Mouse (Mus musculus): Measurements from ENCODE around the gene Xlr3c. TPM values are rescaled to one million over a fixed set of nuclear protein-coding genes. Genes with fewer than 3 reads are reported as not detected.
"Not testable (repeated sequence)": the region's sequence is repeated elsewhere in the genome, so short reads cannot be mapped to it uniquely, and the experiment has no call there.

Xlr3c gene
- total and polyA plus RNA-seq, 2 experiments from 2014 or later = 0.12 TPM; not detected in 1

DNA sequence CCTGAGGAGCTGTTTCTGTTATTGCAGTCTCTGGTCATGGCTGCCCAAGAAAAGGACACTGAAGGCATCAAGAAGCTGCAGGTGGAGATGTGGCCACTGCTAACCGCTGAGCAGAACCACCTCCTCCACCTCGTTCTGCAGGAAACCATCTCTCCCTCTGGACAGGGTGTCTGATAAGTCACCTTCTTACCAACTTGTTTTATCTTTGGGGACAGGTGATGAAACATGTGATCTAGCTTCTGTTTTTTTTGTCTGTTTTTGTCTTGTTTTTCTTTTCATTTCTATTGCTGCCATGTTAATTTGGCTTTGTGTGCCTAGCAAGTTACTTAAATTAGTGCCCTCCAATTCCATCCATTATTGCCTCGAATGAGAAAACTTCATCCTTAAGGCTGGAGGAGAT, 35.9 kb downstream of the Xlr3c start:
- ATAC-seq (ENCODE audit: low FRiP score) = no peak
- no peaks in the 10 kb centered on the region for H3K9me3 ChIP-seq (ENCODE audit: low read length)
- peak overlapping the region; percentile 54 for H3K4me2 ChIP-seq (ENCODE audit: low read depth, low read length, poor library complexity, severe bottlenecking)
- peak overlapping the region; percentile 69 for H3K9ac ChIP-seq (replicated peaks; ENCODE audit: low read length, poor library complexity, severe bottlenecking)
- H3K4me3 ChIP-seq (ENCODE audit: low read depth, low read length) = peak overlapping the region; percentile 61
- no peaks in the 10 kb centered on the region for H3K27me3 ChIP-seq (ENCODE audit: insufficient read depth, low read length)
- peak overlapping the region; percentile 89 for H3K27ac ChIP-seq (ENCODE audit: low read depth, low read length)
- TF ChIP-seq CTCF (IDR thresholded peaks at IDR 0.05) = no peak
- DNase-seq (ENCODE audit: low spot score) = no peak
- H3K4me1 ChIP-seq (ENCODE audit: insufficient read depth, low read length) = no peaks in the 10 kb centered on the region
- H3K36me3 ChIP-seq (ENCODE audit: insufficient read depth, low read length) = no peaks in the 10 kb centered on the region
- 24% methylated on average over 3 of the region's 3 CpGs for WGBS

DNA sequence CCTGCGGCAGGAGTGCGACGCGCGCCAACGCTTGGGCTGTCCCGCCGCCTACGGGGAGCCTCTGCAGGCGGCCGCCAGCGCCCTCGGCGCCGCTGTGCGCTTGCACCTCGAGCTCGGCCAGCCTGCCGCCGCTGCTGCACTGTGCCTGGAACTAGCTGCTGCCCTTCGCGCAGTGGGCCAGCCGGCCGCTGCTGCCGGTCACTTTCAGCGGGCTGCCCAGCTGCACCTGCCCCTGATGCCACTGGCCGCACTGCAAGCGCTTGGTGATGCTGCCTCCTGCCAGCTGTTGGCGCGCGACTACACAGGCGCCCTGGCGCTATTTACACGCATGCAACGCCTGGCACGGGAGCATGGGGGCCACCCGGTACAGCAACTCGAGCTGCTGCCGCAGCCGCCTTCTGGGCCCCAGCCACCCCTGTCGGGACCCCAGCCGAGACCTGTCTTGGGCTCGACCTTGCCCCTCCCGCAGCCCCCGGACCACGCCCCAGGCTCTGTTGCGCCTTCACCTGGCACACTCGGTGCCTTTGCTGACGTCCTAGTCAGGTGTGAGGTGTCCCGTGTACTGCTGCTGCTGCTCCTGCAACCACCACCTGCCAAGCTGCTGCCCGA, 36.5 kb downstream of the Xlr3c start:
- Histone ChIP-seq H3K36me3 (ENCODE audit: insufficient read depth, low read length) (no peaks in the 10 kb centered on the region), H3K9me3 (ENCODE audit: low read length) (no peaks in the 10 kb centered on the region), H3K4me1 (ENCODE audit: insufficient read depth, low read length) (no peaks in the 10 kb centered on the region), H3K27ac (ENCODE audit: low read depth, low read length) (peak overlapping the region; percentile 89), H3K9ac (replicated peaks; ENCODE audit: low read length, poor library complexity, severe bottlenecking) (peak overlapping the region; percentile 69), H3K27me3 (ENCODE audit: insufficient read depth, low read length) (no peaks in the 10 kb centered on the region), H3K4me3 (ENCODE audit: low read depth, low read length) (peak overlapping the region; percentile 61), H3K4me2 (ENCODE audit: low read depth, low read length, poor library complexity, severe bottlenecking) (peak overlapping the region; percentile 54)
- ATAC-seq (ENCODE audit: low FRiP score) (peak; percentile 74), DNase-seq (ENCODE audit: low spot score) (peak; percentile 65)
- 20% methylated on average over 44 of the region's 51 CpGs for WGBS
- peak; percentile 40 for TF ChIP-seq CTCF (IDR thresholded peaks at IDR 0.05)

DNA sequence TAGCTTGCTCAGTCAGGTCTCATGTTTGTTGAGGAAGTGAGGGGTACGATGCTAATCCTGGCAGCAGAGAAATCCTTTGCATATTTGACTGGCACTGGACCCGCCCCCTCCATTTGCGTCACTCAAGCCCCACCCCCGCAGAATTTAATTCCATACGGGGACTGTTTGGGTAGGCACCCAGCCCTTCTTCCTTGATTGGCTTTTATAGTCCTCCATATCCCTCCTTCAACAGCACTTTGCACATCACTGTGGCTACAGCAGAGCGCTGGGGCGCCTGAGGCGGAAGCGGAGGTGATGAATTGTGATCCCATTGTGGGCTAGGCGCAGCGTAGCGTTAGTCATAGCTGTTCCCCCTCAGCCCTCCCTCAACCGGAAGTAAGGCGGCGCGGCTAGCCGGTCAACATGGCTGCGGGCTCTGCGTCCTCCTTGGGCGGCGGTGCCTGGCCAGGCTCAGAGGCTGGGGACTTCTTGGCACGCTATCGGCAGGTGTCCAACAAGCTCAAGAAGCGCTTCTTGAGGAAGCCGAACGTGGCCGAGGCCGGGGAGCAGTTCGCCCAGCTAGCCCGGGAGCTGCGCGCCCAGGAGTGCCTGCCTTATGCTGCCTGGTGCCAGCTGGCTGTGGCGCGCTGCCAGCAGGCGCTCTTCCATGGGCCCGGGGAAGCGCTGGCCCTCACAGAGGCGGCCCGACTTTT, 37.1 kb downstream of the Xlr3c start, which contains the start of gene F8a:
TSS of gene F8a (plus strand) at position 378 of the 692 bp plus-strand sequence.
- ATAC-seq (ENCODE audit: low FRiP score) (peak; percentile 95), DNase-seq (ENCODE audit: low spot score) (peak; percentile 88)
- no peaks in the 10 kb centered on the region for H3K9me3 ChIP-seq (ENCODE audit: low read length)
- H3K4me2 ChIP-seq (ENCODE audit: low read depth, low read length, poor library complexity, severe bottlenecking) = peak within 1 kb of the TSS; percentile 54
- no peaks in the 10 kb centered on the region for H3K27me3 ChIP-seq (ENCODE audit: insufficient read depth, low read length)
- H3K4me1 ChIP-seq (ENCODE audit: insufficient read depth, low read length) = no peaks in the 10 kb centered on the region
- peak within 1 kb of the TSS; percentile 61 for H3K4me3 ChIP-seq (ENCODE audit: low read depth, low read length)
- no peak for TF ChIP-seq CTCF (IDR thresholded peaks at IDR 0.05)
- H3K9ac ChIP-seq (replicated peaks; ENCODE audit: low read length, poor library complexity, severe bottlenecking) = peak within 1 kb of the TSS; percentile 69
- H3K27ac ChIP-seq (ENCODE audit: low read depth, low read length) = peak within 1 kb of the TSS; percentile 89
- H3K36me3 ChIP-seq (ENCODE audit: insufficient read depth, low read length) = no peaks in the 10 kb centered on the region
- 20% methylated on average over 36 of the region's 39 CpGs for WGBS

- Histone ChIP-seq H3K4me2 (ENCODE audit: low read depth, low read length, poor library complexity, severe bottlenecking) (no peak overlapping the region), H3K9ac (replicated peaks; ENCODE audit: low read length, poor library complexity, severe bottlenecking) (no peak overlapping the region), H3K4me3 (ENCODE audit: low read depth, low read length) (no peak overlapping the region), H3K27me3 (ENCODE audit: insufficient read depth, low read length) (no peaks in the 10 kb centered on the region), H3K27ac (ENCODE audit: low read depth, low read length) (no peak overlapping the region), H3K36me3 (ENCODE audit: insufficient read depth, low read length) (no peaks in the 10 kb centered on the region), H3K9me3 (ENCODE audit: low read length) (no peaks in the 10 kb centered on the region), H3K4me1 (ENCODE audit: insufficient read depth, low read length) (no peaks in the 10 kb centered on the region)
- no peak for TF ChIP-seq CTCF (IDR thresholded peaks at IDR 0.05)
- ATAC-seq (ENCODE audit: low FRiP score) = no peak
- no peak for DNase-seq (ENCODE audit: low spot score)
- 42% methylated on average over 1 of the region's 1 CpGs for WGBS
Observed at GRCm38 (mm10) chrX:73225365-73225764, 39.8 kb downstream of the Xlr3c start.

GRCm38 (mm10) chrX:73213819-73214564, 51.2 kb downstream of the Xlr3c start, which contains the start of gene Xlr4b:
Xlr4b (plus strand) TSS chrX:73214333.
- H3K36me3 ChIP-seq (ENCODE audit: insufficient read depth, low read length); H3K4me3 ChIP-seq (ENCODE audit: low read depth, low read length); H3K9ac ChIP-seq (replicated peaks; ENCODE audit: low read length, poor library complexity, severe bottlenecking); H3K4me1 ChIP-seq (ENCODE audit: insufficient read depth, low read length); H3K9me3 ChIP-seq (ENCODE audit: low read length); ATAC-seq (ENCODE audit: low FRiP score); H3K27ac ChIP-seq (ENCODE audit: low read depth, low read length); H3K4me2 ChIP-seq (ENCODE audit: low read depth, low read length, poor library complexity, severe bottlenecking); DNase-seq (ENCODE audit: low spot score); H3K27me3 ChIP-seq (ENCODE audit: insufficient read depth, low read length): not testable (repeated sequence)
- 73% methylated on average over 10 of the region's 19 CpGs for WGBS

Other genes with a start within 250 kb of the Xlr3c start
- gene Pnma5, start 228.3 kb downstream of the Xlr3c start, total RNA-seq (2014; rRNA removed) = 0.27 and 0.57 TPM in 2 replicates
- 0.31 and 0.37 TPM in 2 replicates for gene Pnma5, start 228.3 kb downstream of the Xlr3c start, polyA plus RNA-seq (2015; fragmentation: Nextera tagmentation; extraction: Ambion mirVana)
- gene Pnma3, start 200.6 kb downstream of the Xlr3c start, total RNA-seq (2014; rRNA removed) = 17.1 and 18.4 TPM in 2 replicates
- 5.7 and 7.5 TPM in 2 replicates for gene Pnma3, start 200.6 kb downstream of the Xlr3c start, polyA plus RNA-seq (2015; fragmentation: Nextera tagmentation; extraction: Ambion mirVana)
- not detected in 2 replicates for gene Xlr4a, start 182.9 kb downstream of the Xlr3c start, total RNA-seq (2014; rRNA removed)
- 1.1 TPM in 1 of 2 replicates, not detected in the other for gene Xlr4a, start 182.9 kb downstream of the Xlr3c start, polyA plus RNA-seq (2015; fragmentation: Nextera tagmentation; extraction: Ambion mirVana)
- gene Xlr3a, start 168.3 kb downstream of the Xlr3c start, total RNA-seq (2014; rRNA removed) = 0.60 and 5.7 TPM in 2 replicates
- gene Xlr3a, start 168.3 kb downstream of the Xlr3c start, polyA plus RNA-seq (2015; fragmentation: Nextera tagmentation; extraction: Ambion mirVana) = 3.4 and 4.7 TPM in 2 replicates
- 0.66 and 2.8 TPM in 2 replicates for gene Gm14685, start 148.3 kb downstream of the Xlr3c start, total RNA-seq (2014; rRNA removed)
- 1.4 and 1.5 TPM in 2 replicates for gene Gm14685, start 148.3 kb downstream of the Xlr3c start, polyA plus RNA-seq (2015; fragmentation: Nextera tagmentation; extraction: Ambion mirVana)
- gene Xlr5b, start 116.6 kb downstream of the Xlr3c start, total RNA-seq (2014; rRNA removed) = not detected in 2 replicates
- gene Xlr5b, start 116.6 kb downstream of the Xlr3c start, polyA plus RNA-seq (2015; fragmentation: Nextera tagmentation; extraction: Ambion mirVana) = not detected in 2 replicates
- gene DXBay18, start 115.9 kb downstream of the Xlr3c start, total RNA-seq (2014; rRNA removed) = 1.1 and 2.8 TPM in 2 replicates
- gene DXBay18, start 115.9 kb downstream of the Xlr3c start, polyA plus RNA-seq (2015; fragmentation: Nextera tagmentation; extraction: Ambion mirVana) = 1.3 and 1.4 TPM in 2 replicates
- not detected in 2 replicates for gene Spin2d, start 88.4 kb downstream of the Xlr3c start, total RNA-seq (2014; rRNA removed)
- not detected in 2 replicates for gene Spin2d, start 88.4 kb downstream of the Xlr3c start, polyA plus RNA-seq (2015; fragmentation: Nextera tagmentation; extraction: Ambion mirVana)
- gene Xlr3b, start 73.2 kb downstream of the Xlr3c start, total RNA-seq (2014; rRNA removed) = 2.8 and 7.2 TPM in 2 replicates
- gene Xlr3b, start 73.2 kb downstream of the Xlr3c start, polyA plus RNA-seq (2015; fragmentation: Nextera tagmentation; extraction: Ambion mirVana) = 6.8 and 13.9 TPM in 2 replicates
- gene Xlr4b, start 51.1 kb downstream of the Xlr3c start, total RNA-seq (2014; rRNA removed) = not detected in 2 replicates
- 1.2 TPM in 1 of 2 replicates, not detected in the other for gene Xlr4b, start 51.1 kb downstream of the Xlr3c start, polyA plus RNA-seq (2015; fragmentation: Nextera tagmentation; extraction: Ambion mirVana)
- gene F8a, start 37.1 kb downstream of the Xlr3c start, total RNA-seq (2014; rRNA removed) = 26.5 and 32.2 TPM in 2 replicates
- gene F8a, start 37.1 kb downstream of the Xlr3c start, polyA plus RNA-seq (2015; fragmentation: Nextera tagmentation; extraction: Ambion mirVana) = 33.7 and 36.3 TPM in 2 replicates
- not detected in 2 replicates for gene Xlr4c, start 22.3 kb downstream of the Xlr3c start, total RNA-seq (2014; rRNA removed)
- 0.26 and 0.67 TPM in 2 replicates for gene Xlr4c, start 22.3 kb downstream of the Xlr3c start, polyA plus RNA-seq (2015; fragmentation: Nextera tagmentation; extraction: Ambion mirVana)
- gene Xlr5a, start 27.6 kb upstream of the Xlr3c start, total RNA-seq (2014; rRNA removed) = not detected in 2 replicates
- gene Xlr5a, start 27.6 kb upstream of the Xlr3c start, polyA plus RNA-seq (2015; fragmentation: Nextera tagmentation; extraction: Ambion mirVana) = not detected in 2 replicates
- gene Xlr5c, start 27.6 kb upstream of the Xlr3c start, total RNA-seq (2014; rRNA removed) = not detected in 2 replicates
- not detected in 2 replicates for gene Xlr5c, start 27.6 kb upstream of the Xlr3c start, polyA plus RNA-seq (2015; fragmentation: Nextera tagmentation; extraction: Ambion mirVana)
- not detected in 2 replicates for gene Gm45015, start 71.5 kb upstream of the Xlr3c start, total RNA-seq (2014; rRNA removed)
- not detected in 2 replicates for gene Gm45015, start 71.5 kb upstream of the Xlr3c start, polyA plus RNA-seq (2015; fragmentation: Nextera tagmentation; extraction: Ambion mirVana)
- 28.2 and 29.9 TPM in 2 replicates for gene Zfp275, start 77.2 kb upstream of the Xlr3c start, total RNA-seq (2014; rRNA removed)
- gene Zfp275, start 77.2 kb upstream of the Xlr3c start, polyA plus RNA-seq (2015; fragmentation: Nextera tagmentation; extraction: Ambion mirVana) = 5.2 and 5.7 TPM in 2 replicates
- gene Gm18336, start 133.3 kb upstream of the Xlr3c start, total RNA-seq (2014; rRNA removed) = not detected in 2 replicates
- 0.07 and 0.09 TPM in 2 replicates for gene Gm18336, start 133.3 kb upstream of the Xlr3c start, polyA plus RNA-seq (2015; fragmentation: Nextera tagmentation; extraction: Ambion mirVana)
- 5.3 and 5.5 TPM in 2 replicates for gene Zfp92, start 145.7 kb upstream of the Xlr3c start, total RNA-seq (2014; rRNA removed)
- gene Zfp92, start 145.7 kb upstream of the Xlr3c start, polyA plus RNA-seq (2015; fragmentation: Nextera tagmentation; extraction: Ambion mirVana) = 1.5 and 2.1 TPM in 2 replicates
- gene Trex2, start 170.0 kb upstream of the Xlr3c start, total RNA-seq (2014; rRNA removed) = 1.3 TPM in 1 of 2 replicates, not detected in the other
- gene Trex2, start 170.0 kb upstream of the Xlr3c start, polyA plus RNA-seq (2015; fragmentation: Nextera tagmentation; extraction: Ambion mirVana) = not detected in 2 replicates
- gene Haus7, start 193.7 kb upstream of the Xlr3c start, total RNA-seq (2014; rRNA removed) = 30.7 and 34.7 TPM in 2 replicates
- 61.7 and 63.6 TPM in 2 replicates for gene Haus7, start 193.7 kb upstream of the Xlr3c start, polyA plus RNA-seq (2015; fragmentation: Nextera tagmentation; extraction: Ambion mirVana)
- gene Bgn, start 218.2 kb upstream of the Xlr3c start, total RNA-seq (2014; rRNA removed) = 43.9 and 44.6 TPM in 2 replicates
- gene Bgn, start 218.2 kb upstream of the Xlr3c start, polyA plus RNA-seq (2015; fragmentation: Nextera tagmentation; extraction: Ambion mirVana) = 17.1 and 19.8 TPM in 2 replicates
- gene Atp2b3, start 237.7 kb upstream of the Xlr3c start, total RNA-seq (2014; rRNA removed) = 40.4 and 41.9 TPM in 2 replicates
- gene Atp2b3, start 237.7 kb upstream of the Xlr3c start, polyA plus RNA-seq (2015; fragmentation: Nextera tagmentation; extraction: Ambion mirVana) = 6.7 and 7.9 TPM in 2 replicates

All from midbrain, postnatal 0 days (tissue).